Mouse (Mus musculus): ENCODE data around the gene Npr2. TPM values are rescaled to one million over a fixed set of nuclear protein-coding genes. Genes with fewer than 3 reads are reported as not detected.

The Npr2 gene
- total RNA-seq, 2 experiments from 2014 or later: 32.5 to 36.6 TPM

GRCm38 (mm10) chr4:43672070-43672469, 40.3 kb downstream of the Npr2 start:
- DNase-seq: peak; percentile 62

- DNase-seq: no peak
These were observed 42.0 kb downstream of the Npr2 start for GRCm38 (mm10) chr4:43673703-43674102.

GRCm38 (mm10) chr4:43674974-43675373, 43.2 kb downstream of the Npr2 start:
- no peak for DNase-seq

GRCm38 (mm10) chr4:43675608-43676007, 43.9 kb downstream of the Npr2 start:
- DNase-seq: no peak

GRCm38 (mm10) chr4:43678541-43678940, 46.8 kb downstream of the Npr2 start:
- DNase-seq: no peak

- peak; percentile 78 for DNase-seq
These were observed 47.8 kb downstream of the Npr2 start for GRCm38 (mm10) chr4:43679416-43680043.

- DNase-seq: no peak
These were observed 58.3 kb downstream of the Npr2 start for GRCm38 (mm10) chr4:43690021-43690420.

GRCm38 (mm10) chr4:43691026-43691425, 59.3 kb downstream of the Npr2 start:
- DNase-seq: no peak

- peak; percentile 35 for DNase-seq
These were observed 62.1 kb downstream of the Npr2 start for GRCm38 (mm10) chr4:43693806-43694241.

GRCm38 (mm10) chr4:43694439-43695248, 62.9 kb downstream of the Npr2 start:
- DNase-seq: no peak

GRCm38 (mm10) chr4:43695249-43695671, 63.5 kb downstream of the Npr2 start:
- DNase-seq: peak; percentile 67

- no peak for DNase-seq
These were observed 64.8 kb downstream of the Npr2 start for GRCm38 (mm10) chr4:43696561-43696960.

GRCm38 (mm10) chr4:43700707-43701106, 69.0 kb downstream of the Npr2 start, which contains the start of gene Olfr70:
TSS of gene Olfr70 (minus strand) at chr4:43700807.
- no peak for DNase-seq

Small RNAs within 50 kb of the gene (microRNA-seq; reads per million reads assigned to microRNA genes)
- gene Gm25262 (ENCODE audit: borderline replicate concordance in 2 of 2): 0 to 0.26 reads per million in 2 experiments

Other genes starting within 250 kb of the Npr2 start
- gene Rusc2, start 250.0 kb upstream of the Npr2 start, total RNA-seq (2021): 10 to 100 TPM; 22.1 to 24.2 TPM
- gene Fam166b, start 202.8 kb upstream of the Npr2 start, total RNA-seq (2021): not detected
- 10 to 100 TPM; 41.7 to 47.2 TPM for gene Tesk1, start 190.0 kb upstream of the Npr2 start, total RNA-seq (2021)
- gene Cd72, start 177.3 kb upstream of the Npr2 start, total RNA-seq (2021): not detected
- not detected for gene Sit1, start 148.2 kb upstream of the Npr2 start, total RNA-seq (2021)
- gene Ccdc107, start 139.0 kb upstream of the Npr2 start, total RNA-seq (2021): 10 to 100 TPM; 21.9 to 26.8 TPM
- gene Arhgef39, start 132.2 kb upstream of the Npr2 start, total RNA-seq (2021): under 1 TPM in 1 of 2 experiments, not detected in 1; 0.69 TPM
- gene Car9, start 125.0 kb upstream of the Npr2 start, total RNA-seq (2021): 1 to 10 TPM; 2.2 to 2.7 TPM
- gene Tpm2, start 108.2 kb upstream of the Npr2 start, total RNA-seq (2021): over 10,000 TPM in 1 of 2 experiments, 1,000 to 10,000 TPM in 1; 8,936 to 14,319 TPM
- gene Creb3, start 69.6 kb upstream of the Npr2 start, total RNA-seq (2021): 10 to 100 TPM; 34.9 to 41.8 TPM
- gene Tln1, start 69.2 kb upstream of the Npr2 start, total RNA-seq (2021): 10 to 100 TPM; 56.2 to 79.8 TPM
- 10 to 100 TPM; 21.1 to 22.5 TPM for gene Rgp1, start 53.2 kb upstream of the Npr2 start, total RNA-seq (2021)
- gene Gba2, start 53.1 kb upstream of the Npr2 start, total RNA-seq (2021): 1 to 10 TPM; 5.5 to 6.1 TPM
- under 1 TPM in 1 of 2 experiments, not detected in 1; 0.64 TPM for gene Msmp, start 47.4 kb upstream of the Npr2 start, total RNA-seq (2021)
- gene Spag8, start 21.7 kb downstream of the Npr2 start, total RNA-seq (2021): under 1 TPM in 1 of 2 experiments, not detected in 1; 0.33 TPM
- gene Hint2, start 24.5 kb downstream of the Npr2 start, total RNA-seq (2021): 10 to 100 TPM; 37.5 to 39.6 TPM
- 10 to 100 TPM; 10.7 to 12.1 TPM for gene Tmem8b, start 37.0 kb downstream of the Npr2 start, total RNA-seq (2021)
- gene Fam221b, start 37.2 kb downstream of the Npr2 start, total RNA-seq (2021): under 1 TPM in 1 of 2 experiments, not detected in 1; 0.13 TPM
- gene Olfr70, start 68.9 kb downstream of the Npr2 start, total RNA-seq (2021): not detected
- not detected for gene Olfr71, start 78.3 kb downstream of the Npr2 start, total RNA-seq (2021)
- gene Hrct1, start 95.3 kb downstream of the Npr2 start, total RNA-seq (2021): 1 to 10 TPM; 1.4 to 2.3 TPM
- gene Spaar, start 98.1 kb downstream of the Npr2 start, total RNA-seq (2021): 1 to 10 TPM; 1.3 to 1.5 TPM
- gene Olfr159, start 139.1 kb downstream of the Npr2 start, total RNA-seq (2021): not detected
- gene Olfr156, start 192.0 kb downstream of the Npr2 start, total RNA-seq (2021): not detected
- not detected for gene Olfr157, start 208.3 kb downstream of the Npr2 start, total RNA-seq (2021)
- not detected for gene Olfr155, start 219.6 kb downstream of the Npr2 start, total RNA-seq (2021)
- 1 to 10 TPM; 2.5 to 4.4 TPM for gene Reck, start 243.6 kb downstream of the Npr2 start, total RNA-seq (2021)